Mouse (Mus musculus) lung, postnatal 0 days (tissue): ENCODE results near the gene Tns3. TPM values are rescaled to one million over a fixed set of nuclear protein-coding genes. Genes with fewer than 3 reads are reported as not detected.

Experiments
- ATAC-seq: fragments of 200-750 bp; cut with Nextera tagmentation; 2 replicates; pipeline ENCODE4 v1.8.0; 2017; ENCODE audit warnings: moderate library complexity
- DNase-seq: peaks from one replicate; pipeline ENCODE4 v3.0.0-alpha.2; 2016; ENCODE audit warnings: low spot score
- H3K27ac ChIP-seq: fragments of 300-500 bp; sonication (generic); 2 replicates; pipeline ENCODE4 v1.5.1; 2014; ENCODE audit warnings: antibody characterized with exemption, mild to moderate bottlenecking, low read length, mixed read lengths
- H3K27me3 ChIP-seq: fragments of 300-500 bp; sonication (generic); replicated peaks from 2 replicates; pipeline ENCODE4 v1.6.1; 2014; ENCODE audit warnings: low read length, mixed read lengths; ENCODE audit not compliant: insufficient read depth
- H3K36me3 ChIP-seq: fragments of 300-500 bp; sonication (generic); 2 replicates; pipeline ENCODE4 v1.6.1; 2014; ENCODE audit warnings: low read length, mixed read lengths; ENCODE audit not compliant: insufficient read depth
- H3K4me1 ChIP-seq: fragments of 300-500 bp; sonication (generic); 2 replicates; pipeline ENCODE4 v1.6.1; 2014; ENCODE audit warnings: antibody characterized with exemption, low read depth, low read length, mixed read lengths; ENCODE audit not compliant: insufficient read depth
- H3K4me2 ChIP-seq: fragments of 300-500 bp; sonication (generic); replicated peaks from 2 replicates; pipeline ENCODE4 v1.6.1; 2014; ENCODE audit warnings: low read depth, mild to moderate bottlenecking, low read length, moderate library complexity, mixed read lengths
- H3K4me3 ChIP-seq: fragments of 300-500 bp; sonication (generic); 2 replicates; pipeline ENCODE4 v1.5.1; 2014; ENCODE audit warnings: low read depth, low read length
- H3K9ac ChIP-seq: fragments of 300-500 bp; sonication (generic); replicated peaks from 2 replicates; pipeline ENCODE4 v1.6.1; 2014; ENCODE audit warnings: low read depth, mild to moderate bottlenecking
- H3K9me3 ChIP-seq: fragments of 300-500 bp; sonication (generic); 2 replicates; pipeline ENCODE4 v1.6.1; 2016; ENCODE audit warnings: low read length, mixed read lengths
- CTCF ChIP-seq: IDR thresholded peaks from 2 replicates; pipeline ENCODE4 v1.5.1; 2016; ENCODE audit warnings: antibody characterized with exemption, mild to moderate bottlenecking
- EP300 ChIP-seq: IDR thresholded peaks from 2 replicates; pipeline ENCODE4 v1.6.1; 2016; ENCODE audit warnings: antibody characterized with exemption, mild to moderate bottlenecking, control low read depth
- WGBS: fragments of 180-500 bp; shearing (Covaris S2); extraction: QIAGEN DNeasy Blood & Tissue Kit; methylation state at CpG from one replicate; pipeline ENCODE4 v1.1.7; 2014; 5-methylcytosine and 5-hydroxymethylcytosine counted together
- polyA plus RNA-seq: library from polyadenylated mRNA; unstranded; fragments of >200 nt; fragmentation: Nextera tagmentation; extraction: Ambion mirVana; gene quantifications from 2 replicates; pipeline ENCODE4 v1.2.1, GENCODE M21; 2015

Gene Tns3
- polyA plus RNA-seq, 1 experiment from 2014 or later: 34.9 TPM

GRCm38 (mm10) chr11:8692162-8692535 lies 27.8 kb upstream of the Tns3 start:
- ATAC-seq (no peak), DNase-seq (peak; percentile 36)
- peak overlapping the region; percentile 74; the same call in 1 of the 2 replicates for H3K27ac ChIP-seq
- 25% methylated on average over 6 of the region's 6 CpGs for WGBS
- H3K4me3 ChIP-seq: no peak overlapping the region
- H3K9me3 ChIP-seq: no peaks in the 10 kb centered on the region
- no peaks in the 10 kb centered on the region for H3K36me3 ChIP-seq
- no peaks in the 10 kb centered on the region for H3K27me3 ChIP-seq
- TF ChIP-seq EP300: no peak
- H3K4me1 ChIP-seq: peaks cover 19% of the 10 kb centered on the region; the same call in 1 of the 2 replicates
- no peak overlapping the region for H3K9ac ChIP-seq
- H3K4me2 ChIP-seq: no peak overlapping the region; the same call in 1 of the 2 replicates

- Histone ChIP-seq H3K9me3 (no peaks in the 10 kb centered on the region), H3K9ac (no peak overlapping the region), H3K27me3 (no peaks in the 10 kb centered on the region), H3K4me3 (no peak overlapping the region), H3K4me2 (no peak overlapping the region), H3K36me3 (no peaks in the 10 kb centered on the region), H3K27ac (peak overlapping the region; percentile 74), H3K4me1 (peaks cover 19% of the 10 kb centered on the region; the same call in 1 of the 2 replicates)
- 0 out of 2 replicates have a peak, but pooled peaks have one; percentile 10 for ATAC-seq
- DNase-seq: peak; percentile 42
- no peak for TF ChIP-seq EP300
- TF ChIP-seq CTCF: no peak
- WGBS: 61% methylated on average over 4 of the region's 4 CpGs
Observed at GRCm38 (mm10) chr11:8691605-8692004, 27.3 kb upstream of the Tns3 start.

- 62% methylated on average over 4 of the region's 4 CpGs for WGBS
- ATAC-seq (no peak), DNase-seq (no peak)
- H3K4me2 ChIP-seq: no peak overlapping the region
- no peaks in the 10 kb centered on the region for H3K36me3 ChIP-seq
- H3K27me3 ChIP-seq: no peaks in the 10 kb centered on the region
- no peaks in the 10 kb centered on the region for H3K9me3 ChIP-seq
- H3K4me1 ChIP-seq: peaks cover 19% of the 10 kb centered on the region; the same call in 1 of the 2 replicates
- TF ChIP-seq EP300: no peak
- TF ChIP-seq CTCF: no peak
- H3K4me3 ChIP-seq: no peak overlapping the region
- no peak overlapping the region for H3K9ac ChIP-seq
- no peak overlapping the region for H3K27ac ChIP-seq
Observed at GRCm38 (mm10) chr11:8690633-8691032, 26.3 kb upstream of the Tns3 start.

GRCm38 (mm10) chr11:8689515-8689914 lies 25.2 kb upstream of the Tns3 start:
- Histone ChIP-seq H3K27me3 (no peaks in the 10 kb centered on the region), H3K4me2 (0 out of 2 replicates have a peak overlapping the region, but pooled peaks have one; percentile 8), H3K9me3 (no peaks in the 10 kb centered on the region), H3K4me1 (peaks cover 19% of the 10 kb centered on the region; the same call in 1 of the 2 replicates), H3K36me3 (no peaks in the 10 kb centered on the region), H3K4me3 (no peak overlapping the region), H3K27ac (no peak overlapping the region), H3K9ac (no peak overlapping the region)
- 51% methylated on average over 7 of the region's 7 CpGs for WGBS
- ATAC-seq (no peak), DNase-seq (peak; percentile 25)
- TF ChIP-seq EP300 (no peak), CTCF (no peak)

GRCm38 (mm10) chr11:8688907-8689306 lies 24.6 kb upstream of the Tns3 start:
- 91% methylated on average over 8 of the region's 8 CpGs for WGBS

GRCm38 (mm10) chr11:8686501-8686900 lies 22.2 kb upstream of the Tns3 start:
- Histone ChIP-seq H3K27me3 (no peaks in the 10 kb centered on the region), H3K4me2 (no peak overlapping the region), H3K27ac (no peak overlapping the region), H3K9me3 (no peaks in the 10 kb centered on the region), H3K36me3 (no peaks in the 10 kb centered on the region), H3K9ac (no peak overlapping the region), H3K4me1 (no peaks in the 10 kb centered on the region; the same call in 1 of the 2 replicates), H3K4me3 (no peak overlapping the region)
- DNase-seq (no peak), ATAC-seq (no peak)
- no peak for TF ChIP-seq EP300
- TF ChIP-seq CTCF: no peak
- 68% methylated on average over 3 of the region's 3 CpGs for WGBS

More at GRCm38 (mm10) chr11:8688907-8689306, 24.6 kb upstream of the Tns3 start:
- Histone ChIP-seq H3K4me2 (0 out of 2 replicates have a peak overlapping the region, but pooled peaks have one; percentile 8), H3K9ac (no peak overlapping the region), H3K27ac (no peak overlapping the region), H3K4me3 (no peak overlapping the region), H3K4me1 (peaks cover 19% of the 10 kb centered on the region; the same call in 1 of the 2 replicates), H3K27me3 (no peaks in the 10 kb centered on the region), H3K36me3 (no peaks in the 10 kb centered on the region), H3K9me3 (no peaks in the 10 kb centered on the region)
- DNase-seq: no peak
- no peak for ATAC-seq
- TF ChIP-seq EP300: no peak
- TF ChIP-seq CTCF: no peak

- TF ChIP-seq EP300 (no peak), CTCF (no peak)
- DNase-seq (no peak), ATAC-seq (no peak)
- H3K27me3 ChIP-seq: no peaks in the 10 kb centered on the region
- H3K4me3 ChIP-seq: no peak overlapping the region
- WGBS: 91% methylated on average over 1 of the region's 1 CpGs
- H3K27ac ChIP-seq: no peak overlapping the region
- no peak overlapping the region for H3K4me2 ChIP-seq
- H3K9ac ChIP-seq: no peak overlapping the region
- no peaks in the 10 kb centered on the region for H3K36me3 ChIP-seq
- no peaks in the 10 kb centered on the region; the same call in 1 of the 2 replicates for H3K4me1 ChIP-seq
- H3K9me3 ChIP-seq: no peaks in the 10 kb centered on the region
Observed at GRCm38 (mm10) chr11:8686061-8686460, 21.7 kb upstream of the Tns3 start.
